Mouse (Mus musculus) erythroblast, embryonic 14.5 days (primary cell): ENCODE data around the gene Trim68. TPM values are rescaled to one million over a fixed set of nuclear protein-coding genes. Genes with fewer than 3 reads are reported as not detected.
"Not testable (repeated sequence)": the region's sequence is repeated elsewhere in the genome, so short reads cannot be mapped to it uniquely, and the experiment has no call there.

Experiments used
- H3K27me3 ChIP-seq: 2 replicates; pipeline ENCODE4 v1.6.1; 2012; ENCODE audit warnings: inconsistent platforms; ENCODE audit not compliant: control insufficient read depth
- H3K36me3 ChIP-seq: 2 replicates; pipeline ENCODE4 v1.6.1; 2012; ENCODE audit warnings: mild to moderate bottlenecking, inconsistent platforms; ENCODE audit not compliant: control insufficient read depth
- H3K4me1 ChIP-seq: 2 replicates; pipeline ENCODE4 v1.6.1; 2012; ENCODE audit warnings: inconsistent platforms; ENCODE audit not compliant: control insufficient read depth
- H3K4me3 ChIP-seq: replicated peaks from 2 replicates; pipeline ENCODE3; 2012; ENCODE audit warnings: moderate library complexity, mild to moderate bottlenecking, inconsistent platforms
- H3K9me3 ChIP-seq: 2 replicates; pipeline ENCODE4 v1.6.1; 2012; ENCODE audit warnings: low read length, inconsistent platforms, mixed read lengths; ENCODE audit not compliant: control insufficient read depth
- GATA1 ChIP-seq: IDR thresholded peaks from 2 replicates; pipeline ENCODE4 v1.6.1; 2012; ENCODE audit warnings: low read length, inconsistent platforms, mixed read lengths
- TAL1 ChIP-seq: IDR thresholded peaks from 3 replicates; pipeline ENCODE4 v1.6.1; 2012; ENCODE audit warnings: low read length, inconsistent platforms, mixed read lengths
- polyA plus RNA-seq: library from polyadenylated mRNA; stranded (reverse); fragments of >175 nt; gene quantifications from 2 replicates; pipeline ENCODE4 v1.2.3, GENCODE M21; 2012

The Trim68 gene
- polyA plus RNA-seq, 1 experiment: not detected

DNA sequence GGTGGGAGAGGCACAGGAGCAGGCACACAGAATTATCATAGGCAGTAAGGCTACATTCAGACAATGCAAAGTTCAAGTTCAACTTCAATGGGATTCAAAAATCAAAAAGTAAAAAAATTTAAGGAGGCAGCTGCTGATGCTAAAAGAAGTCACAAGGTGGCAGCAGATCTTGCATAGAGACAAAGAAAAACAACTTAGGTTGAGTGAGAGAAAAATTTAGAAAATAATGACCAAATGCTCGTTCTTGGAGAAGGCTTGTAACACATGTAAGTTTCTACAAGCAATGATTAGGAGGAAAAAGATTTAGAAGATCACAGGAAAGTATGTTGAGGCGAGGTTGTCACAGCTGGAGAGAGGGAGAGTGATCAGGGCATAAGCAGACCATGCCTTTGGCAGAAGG, 21.7 kb downstream of the Trim68 start:
- TF ChIP-seq GATA1 (no peak), TAL1 (no peak)
- H3K4me1 ChIP-seq: no peaks in the 10 kb centered on the region
- no peaks in the 10 kb centered on the region for H3K9me3 ChIP-seq
- no peaks in the 10 kb centered on the region for H3K27me3 ChIP-seq
- H3K4me3 ChIP-seq: no peak overlapping the region
- H3K36me3 ChIP-seq: no peaks in the 10 kb centered on the region

- no peak for TF ChIP-seq GATA1
- TF ChIP-seq TAL1: no peak
- Histone ChIP-seq H3K27me3 (no peaks in the 10 kb centered on the region), H3K9me3 (no peaks in the 10 kb centered on the region), H3K4me1 (no peaks in the 10 kb centered on the region), H3K4me3 (no peak within 1 kb of the TSS), H3K36me3 (no peaks in the 10 kb centered on the region)
Observed at GRCm38 (mm10) chr7:102664599-102664998, 22.5 kb downstream of the Trim68 start, which contains the start of gene Olfr556. TSS of gene Olfr556 (plus strand) at chr7:102664899.

GRCm38 (mm10) chr7:102658523-102658922, 28.6 kb downstream of the Trim68 start, which contains the start of gene Olfr555:
TSS of gene Olfr555 (plus strand) at chr7:102658823.
- H3K9me3 ChIP-seq: no peaks in the 10 kb centered on the region
- no peaks in the 10 kb centered on the region for H3K27me3 ChIP-seq
- no peaks in the 10 kb centered on the region for H3K4me1 ChIP-seq
- no peak for TF ChIP-seq TAL1
- no peak for TF ChIP-seq GATA1
- H3K4me3 ChIP-seq: no peak within 1 kb of the TSS
- H3K36me3 ChIP-seq: no peaks in the 10 kb centered on the region

DNA sequence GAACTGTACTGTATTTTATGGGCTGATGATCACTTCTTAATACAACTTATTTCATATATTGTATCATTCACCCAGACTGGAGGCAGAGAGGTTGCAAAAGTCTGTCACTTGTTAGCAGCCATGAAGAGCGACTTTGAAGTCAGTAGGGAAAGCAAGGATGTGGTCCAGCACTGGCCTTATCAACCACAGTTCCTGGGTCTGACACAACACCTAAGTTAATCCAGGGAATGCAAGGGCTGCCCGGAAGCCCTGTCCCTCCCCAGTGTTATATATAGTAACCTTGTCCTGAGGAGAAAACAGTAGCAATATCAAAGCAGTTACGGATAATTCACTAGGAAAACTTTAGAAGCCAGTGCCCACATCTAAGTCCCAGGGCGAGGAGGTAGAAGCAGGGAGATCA, 42.2 kb downstream of the Trim68 start:
- not testable (repeated sequence) for H3K4me1 ChIP-seq, H3K36me3 ChIP-seq, H3K4me3 ChIP-seq, H3K9me3 ChIP-seq, H3K27me3 ChIP-seq

DNA sequence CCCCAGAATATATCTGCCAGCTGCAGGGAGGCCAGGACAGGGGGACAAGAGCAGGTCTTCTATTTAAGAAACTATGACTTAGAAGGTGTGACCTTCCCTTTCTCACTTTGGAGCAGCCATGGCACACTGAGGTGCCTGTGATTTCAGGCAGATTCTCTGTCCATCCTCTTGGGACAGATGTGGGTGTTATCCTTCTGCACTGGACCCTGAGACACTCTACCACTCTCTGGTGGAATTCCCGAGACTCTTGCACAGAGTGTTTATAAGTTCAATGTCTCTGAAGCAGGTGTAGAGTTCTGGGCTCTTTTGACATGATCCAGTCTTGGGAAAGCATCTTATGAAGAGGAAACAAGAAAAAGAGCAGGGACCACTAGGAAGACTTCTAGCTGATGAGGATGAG, 49.0 kb downstream of the Trim68 start, which contains the start of gene Olfr554:
Gene Olfr554 (plus strand): TSS at position 301 of the 400 bp plus-strand sequence.
- Histone ChIP-seq H3K4me1 (no peaks in the 10 kb centered on the region), H3K27me3 (no peaks in the 10 kb centered on the region), H3K9me3 (no peaks in the 10 kb centered on the region), H3K4me3 (no peak within 1 kb of the TSS), H3K36me3 (no peaks in the 10 kb centered on the region)
- no peak for TF ChIP-seq GATA1
- TF ChIP-seq TAL1: no peak

DNA sequence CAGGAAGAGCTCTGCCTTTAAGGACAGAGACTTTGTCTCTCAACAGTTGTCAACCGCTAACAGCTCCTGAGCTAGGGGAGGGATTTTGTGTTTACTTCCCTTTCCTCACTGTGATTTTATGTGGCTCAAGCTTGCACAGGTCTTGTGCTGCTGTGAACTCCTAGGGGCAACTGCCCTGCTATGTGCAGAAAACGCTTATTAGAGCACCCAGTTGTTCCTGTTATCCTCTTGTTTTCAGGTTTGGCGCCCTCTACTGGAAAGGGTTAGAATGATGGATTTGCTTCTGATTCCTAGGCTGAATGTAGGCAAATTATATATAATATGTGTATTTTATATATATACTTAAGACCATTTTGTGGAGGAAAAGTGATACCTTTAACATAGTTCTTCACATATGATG, 50.5 kb downstream of the Trim68 start:
- H3K9me3 ChIP-seq: no peaks in the 10 kb centered on the region
- no peaks in the 10 kb centered on the region for H3K4me1 ChIP-seq
- no peak overlapping the region for H3K4me3 ChIP-seq
- H3K36me3 ChIP-seq: no peaks in the 10 kb centered on the region
- TF ChIP-seq GATA1 (no peak), TAL1 (no peak)
- no peaks in the 10 kb centered on the region for H3K27me3 ChIP-seq

Other genes starting within 250 kb of the Trim68 start
- gene Rrm1, start 245.6 kb downstream of the Trim68 start, polyA plus RNA-seq: 14.9 and 31.0 TPM in 2 replicates
- gene Olfr543, start 205.6 kb downstream of the Trim68 start, polyA plus RNA-seq: not detected in 2 replicates
- gene Olfr544, start 199.0 kb downstream of the Trim68 start, polyA plus RNA-seq: not detected in 2 replicates
- gene Olfr545, start 187.8 kb downstream of the Trim68 start, polyA plus RNA-seq: not detected in 2 replicates
- not detected in 2 replicates for gene Olfr547, start 152.6 kb downstream of the Trim68 start, polyA plus RNA-seq
- gene Olfr548-ps1, start 146.4 kb downstream of the Trim68 start, polyA plus RNA-seq: not detected in 2 replicates
- not detected in 2 replicates for gene Olfr549, start 137.5 kb downstream of the Trim68 start, polyA plus RNA-seq
- 0.09 and 0.26 TPM in 2 replicates for gene Trim21, start 121.8 kb downstream of the Trim68 start, polyA plus RNA-seq
- not detected in 2 replicates for gene Olfr550, start 115.9 kb downstream of the Trim68 start, polyA plus RNA-seq
- not detected in 2 replicates for gene Olfr551, start 95.4 kb downstream of the Trim68 start, polyA plus RNA-seq
- gene Olfr552, start 89.6 kb downstream of the Trim68 start, polyA plus RNA-seq: not detected in 2 replicates
- gene Olfr553, start 69.1 kb downstream of the Trim68 start, polyA plus RNA-seq: not detected in 2 replicates
- not detected in 2 replicates for gene Olfr554, start 48.9 kb downstream of the Trim68 start, polyA plus RNA-seq
- not detected in 2 replicates for gene Olfr555, start 28.5 kb downstream of the Trim68 start, polyA plus RNA-seq
- not detected in 2 replicates for gene Olfr556, start 22.4 kb downstream of the Trim68 start, polyA plus RNA-seq
- gene Olfr557, start 8.6 kb upstream of the Trim68 start, polyA plus RNA-seq: not detected in 2 replicates
- not detected in 2 replicates for gene Olfr558, start 14.9 kb upstream of the Trim68 start, polyA plus RNA-seq
- gene Olfr33, start 31.7 kb upstream of the Trim68 start, polyA plus RNA-seq: not detected in 2 replicates
- not detected in 2 replicates for gene Olfr559, start 40.2 kb upstream of the Trim68 start, polyA plus RNA-seq
- not detected in 2 replicates for gene Olfr560, start 72.0 kb upstream of the Trim68 start, polyA plus RNA-seq
- gene Olfr78, start 72.1 kb upstream of the Trim68 start, polyA plus RNA-seq: 0.04 TPM in 1 of 2 replicates, not detected in the other
- gene Olfr561, start 83.9 kb upstream of the Trim68 start, polyA plus RNA-seq: not detected in 2 replicates
- not detected in 2 replicates for gene Olfr564, start 116.2 kb upstream of the Trim68 start, polyA plus RNA-seq
- gene Olfr566, start 171.4 kb upstream of the Trim68 start, polyA plus RNA-seq: not detected in 2 replicates
- gene Olfr568, start 189.8 kb upstream of the Trim68 start, polyA plus RNA-seq: not detected in 2 replicates
- gene Olfr569, start 203.6 kb upstream of the Trim68 start, polyA plus RNA-seq: not detected in 2 replicates
- gene Olfr570, start 207.2 kb upstream of the Trim68 start, polyA plus RNA-seq: not detected in 2 replicates
- gene Olfr571, start 230.2 kb upstream of the Trim68 start, polyA plus RNA-seq: not detected in 2 replicates
- not detected in 2 replicates for gene Olfr572, start 237.1 kb upstream of the Trim68 start, polyA plus RNA-seq